30 mouse cellular contexts compared by ENCODE assay signal in genomic region chr8:28267277-28267676, GRCm38 (mm10).
"Had no signal": no experiment of that assay in that cellular context is flagged by ENCODE, and none has a peak within 500 bp of the region (broad histone marks: within the 10 kb centered on the region; RNA-seq: fewer than 3 reads in every experiment).

No protein-coding gene starts in this region.

- H3K27me3 ChIP-seq: limb, embryonic 12.5 days; limb, embryonic 13.5 days; limb, embryonic 15.5 days; liver, embryonic 13.5 days; liver, embryonic 15.5 days; lung, embryonic 15.5 days; megakaryocyte, embryonic 14.5 days; midbrain, embryonic 12.5 days; midbrain, embryonic 13.5 days; midbrain, embryonic 15.5 days; neural tube, embryonic 12.5 days had no signal

- DNase-seq: left cerebral cortex, postnatal 4 days; liver; liver, embryonic 13.5 days; lung, adult 18-20 months; lung, adult 2 months; lung, embryonic 14.5 days; lung, postnatal 10 days; lung, postnatal 14 days; lung, postnatal 36 days; lung, postnatal 4 days; midbrain, embryonic 14.5 days had no signal

- ATAC-seq: lung, postnatal 0 days; midbrain, embryonic 13.5 days; midbrain, embryonic 15.5 days; midbrain, embryonic 16.5 days had no signal

- H3K4me1 ChIP-seq: limb, embryonic 10.5 days; limb, embryonic 12.5 days; limb, embryonic 13.5 days; limb, embryonic 15.5 days; liver, embryonic 13.5 days; liver, embryonic 15.5 days; lung, embryonic 15.5 days; megakaryocyte, embryonic 14.5 days; midbrain, embryonic 10.5 days; midbrain, embryonic 12.5 days; midbrain, embryonic 13.5 days; midbrain, embryonic 15.5 days; neural tube, embryonic 12.5 days had no signal

- H3K9me3 ChIP-seq: limb, embryonic 10.5 days; limb, embryonic 12.5 days; limb, embryonic 13.5 days; limb, embryonic 15.5 days; liver, embryonic 13.5 days; liver, embryonic 15.5 days; lung, embryonic 15.5 days; megakaryocyte, embryonic 14.5 days; midbrain, embryonic 10.5 days; midbrain, embryonic 12.5 days; midbrain, embryonic 13.5 days; midbrain, embryonic 15.5 days; neural tube, embryonic 12.5 days had no signal

- H3K36me3 ChIP-seq: limb, embryonic 10.5 days; limb, embryonic 12.5 days; limb, embryonic 13.5 days; limb, embryonic 15.5 days; liver, embryonic 13.5 days; liver, embryonic 15.5 days; lung, embryonic 15.5 days; midbrain, embryonic 10.5 days; midbrain, embryonic 12.5 days; midbrain, embryonic 13.5 days; midbrain, embryonic 15.5 days; neural tube, embryonic 12.5 days had no signal

- H3K9ac ChIP-seq: limb, embryonic 12.5 days; limb, embryonic 13.5 days; limb, embryonic 15.5 days; liver, embryonic 13.5 days; liver, embryonic 14.5 days; liver, embryonic 15.5 days; lung, embryonic 14.5 days; lung, embryonic 15.5 days; midbrain, embryonic 12.5 days; midbrain, embryonic 13.5 days; midbrain, embryonic 15.5 days; neural tube, embryonic 12.5 days had no signal

- H3K4me3 ChIP-seq: left cerebral cortex, adult 2 months; limb, embryonic 10.5 days; limb, embryonic 12.5 days; limb, embryonic 13.5 days; limb, embryonic 15.5 days; liver, embryonic 13.5 days; liver, embryonic 15.5 days; lung, embryonic 15.5 days; megakaryocyte, embryonic 14.5 days; midbrain, embryonic 10.5 days; midbrain, embryonic 12.5 days; midbrain, embryonic 13.5 days; midbrain, embryonic 15.5 days; myocyte; neural tube, embryonic 12.5 days had no signal

- H3K27ac ChIP-seq: left cerebral cortex, adult 2 months; limb, embryonic 10.5 days; limb, embryonic 12.5 days; limb, embryonic 13.5 days; limb, embryonic 15.5 days; liver, embryonic 13.5 days; liver, embryonic 14.5 days; liver, embryonic 15.5 days; lung, embryonic 15.5 days; macrophage; midbrain, embryonic 10.5 days; midbrain, embryonic 12.5 days; midbrain, embryonic 13.5 days; midbrain, embryonic 15.5 days; neural tube, embryonic 12.5 days had no signal

- H3K4me2 ChIP-seq: limb, embryonic 12.5 days; limb, embryonic 13.5 days; limb, embryonic 15.5 days; liver, embryonic 13.5 days; liver, embryonic 15.5 days; lung, embryonic 14.5 days; lung, embryonic 15.5 days; midbrain, embryonic 11.5 days; midbrain, embryonic 12.5 days; midbrain, embryonic 13.5 days; midbrain, embryonic 15.5 days; neural tube, embryonic 12.5 days had no signal
